ENCODE assay signal across 22 mouse cellular contexts in genomic region chr12:100001246-100001645, GRCm38 (mm10). TPM values are rescaled to one million over a fixed set of nuclear protein-coding genes. Genes with fewer than 3 reads are reported as not detected.
DNase-seq lines count a peak whose midpoint lies in the region; ATAC-seq and TF ChIP-seq lines count a peak whose summit lies in the region.
"Had no signal": no experiment of that assay in that cellular context is flagged by ENCODE, and none has a peak within 500 bp of the region (broad histone marks: within the 10 kb centered on the region; RNA-seq: fewer than 3 reads in every experiment).

No protein-coding gene starts in this region.

- TF ChIP-seq EP300 in lung, postnatal 0 days (IDR thresholded peaks at IDR 0.05): no peak

- H3K4me3 ChIP-seq in lung, embryonic 15.5 days: no peak overlapping the region
- H3K4me3 ChIP-seq in lung, postnatal 0 days (ENCODE audit: low read depth, low read length): no peak overlapping the region
- H3K4me3 ChIP-seq: embryonic facial prominence, embryonic 10.5 days; embryonic facial prominence, embryonic 12.5 days; forebrain, embryonic 13.5 days; forebrain, embryonic 15.5 days had no signal

- H3K9me3 ChIP-seq in lung, embryonic 15.5 days: no peaks in the 10 kb centered on the region
- H3K9me3 ChIP-seq in lung, postnatal 0 days (ENCODE audit: low read length): no peaks in the 10 kb centered on the region
- H3K9me3 ChIP-seq: embryonic facial prominence, embryonic 10.5 days; embryonic facial prominence, embryonic 12.5 days; forebrain, embryonic 13.5 days; forebrain, embryonic 15.5 days; G1E had no signal

- no peaks in the 10 kb centered on the region for H3K36me3 ChIP-seq in lung, embryonic 15.5 days
- no peaks in the 10 kb centered on the region for H3K36me3 ChIP-seq in lung, postnatal 0 days (ENCODE audit: insufficient read depth, low read length)
- H3K36me3 ChIP-seq: embryonic facial prominence, embryonic 10.5 days; embryonic facial prominence, embryonic 12.5 days; forebrain, embryonic 15.5 days; G1E had no signal

- no peak overlapping the region for H3K4me2 ChIP-seq in lung, embryonic 15.5 days
- H3K4me2 ChIP-seq in lung, postnatal 0 days (replicated peaks; ENCODE audit: low read depth, low read length): no peak overlapping the region
- H3K4me2 ChIP-seq: embryonic facial prominence, embryonic 12.5 days; forebrain, embryonic 13.5 days; forebrain, embryonic 15.5 days had no signal

- peak; percentile 70 for DNase-seq in heart, adult 11 months
- DNase-seq in heart, postnatal 4 days: no peak
- no peak for DNase-seq in lung, postnatal 14 days
- no peak for DNase-seq in lung, postnatal 0 days (ENCODE audit: low spot score)
- DNase-seq in lung, adult 18-20 months: no peak
- DNase-seq: adrenal gland, adult 8-10 months; adrenal gland, postnatal 14 days; adrenal gland, postnatal 36 days; B cell, adult 2 months; cerebellum, adult 11-12 months; cerebellum, adult 2 months; cerebellum, adult 9-10 months; cerebellum, postnatal 25 days; forebrain, postnatal 0 days had no signal

- peaks cover 19% of the 10 kb centered on the region; the same call in 1 of the 2 replicates for H3K4me1 ChIP-seq in lung, embryonic 15.5 days
- H3K4me1 ChIP-seq in lung, postnatal 0 days (ENCODE audit: insufficient read depth, low read depth, low read length): no peaks in the 10 kb centered on the region
- H3K4me1 ChIP-seq: embryonic facial prominence, embryonic 10.5 days; embryonic facial prominence, embryonic 12.5 days; forebrain, embryonic 13.5 days had no signal

- H3K27ac ChIP-seq in lung, embryonic 15.5 days: peak overlapping the region; percentile 62
- peak overlapping the region; percentile 11; the same call in 1 of the 2 replicates for H3K27ac ChIP-seq in lung, postnatal 0 days (ENCODE audit: low read length)
- H3K27ac ChIP-seq: embryonic facial prominence, embryonic 10.5 days; embryonic facial prominence, embryonic 12.5 days; forebrain, embryonic 13.5 days; forebrain, embryonic 15.5 days had no signal

- WGBS in lung, embryonic 15.5 days: 83% methylated on average over 3 of the region's 3 CpGs
- 86% methylated on average over 3 of the region's 3 CpGs for WGBS in lung, postnatal 0 days

- no peak overlapping the region for H3K9ac ChIP-seq in lung, embryonic 15.5 days
- H3K9ac ChIP-seq in lung, postnatal 0 days (replicated peaks; ENCODE audit: low read depth): no peak overlapping the region
- H3K9ac ChIP-seq: embryonic facial prominence, embryonic 12.5 days; forebrain, embryonic 13.5 days; forebrain, embryonic 15.5 days; forebrain, postnatal 0 days had no signal

- 0 out of 2 replicates have a peak, but pooled peaks have one; percentile 2 for TF ChIP-seq CTCF in lung, postnatal 0 days (IDR thresholded peaks at IDR 0.05)

- no peaks in the 10 kb centered on the region for H3K27me3 ChIP-seq in lung, embryonic 15.5 days
- no peaks in the 10 kb centered on the region for H3K27me3 ChIP-seq in lung, postnatal 0 days (replicated peaks; ENCODE audit: insufficient read depth, low read length)
- H3K27me3 ChIP-seq: CH12.LX; embryonic facial prominence, embryonic 12.5 days; forebrain, embryonic 13.5 days; forebrain, embryonic 15.5 days had no signal

- no peak for ATAC-seq in lung, embryonic 15.5 days (ENCODE audit: borderline replicate concordance, extremely low read depth, low FRiP score, low TSS enrichment)
- no peak for ATAC-seq in lung, postnatal 0 days
- ATAC-seq: CD4-positive, CD25-positive, alpha-beta regulatory T cell, adult 4 months; forebrain, embryonic 13.5 days; forebrain, embryonic 15.5 days; forebrain, postnatal 0 days had no signal

RNA-seq across cellular contexts. Expression of gene Kcnk13, which starts 36.9 kb away (rescaled TPM):
- under 1 TPM; 0.25 to 0.55 TPM for total RNA-seq in heart, postnatal 4 days (2021)
- polyA plus RNA-seq in lung, embryonic 15.5 days (2015; fragmentation: Nextera tagmentation; extraction: Ambion mirVana): 3.9 and 4.1 TPM in 2 replicates
- 7.8 and 8.3 TPM in 2 replicates for polyA plus RNA-seq in lung, postnatal 0 days (2015; fragmentation: Nextera tagmentation; extraction: Ambion mirVana)
- polyA plus RNA-seq: CD4-positive, CD25-positive, alpha-beta regulatory T cell, adult 4 months; G1E had no signal
